Mouse (Mus musculus): ENCODE data around the gene Gm973.

DNA sequence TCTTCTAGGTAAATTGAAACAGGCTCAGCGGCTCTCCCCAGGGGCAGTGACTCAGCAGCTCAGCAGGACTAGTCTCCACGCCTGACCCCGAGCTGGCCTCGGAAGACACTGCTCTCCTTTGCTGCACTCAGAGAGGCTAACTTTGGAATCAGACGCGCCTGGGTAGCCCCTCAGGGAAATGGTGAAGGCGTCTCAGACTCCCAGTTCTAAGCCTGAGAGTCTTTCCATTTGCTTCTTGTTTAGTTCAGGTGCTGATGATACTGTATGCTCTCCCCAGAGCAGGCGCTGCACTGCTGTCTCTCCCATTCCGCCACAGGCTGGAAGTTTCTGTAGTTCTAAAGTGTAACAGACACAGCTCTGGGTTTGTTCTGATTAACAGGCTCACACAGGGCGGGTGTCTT, 28.4 kb upstream of the Gm973 start:
- TF ChIP-seq POLR2A (IDR thresholded peaks at IDR 0.05; ENCODE audit: borderline replicate concordance, extremely low read depth, insufficient read depth, insufficient read length, poor library complexity, severe bottlenecking) (no peak), CTCF (IDR thresholded peaks at IDR 0.05; ENCODE audit: borderline replicate concordance, extremely low read depth, insufficient read depth, insufficient read length) (no peak)

Measured in brain, embryonic 14.5 days (tissue).